Mouse (Mus musculus) erythroblast, embryonic 14.5 days (primary cell): ENCODE measurements at regions not wholly inside any gene's neighbourhood (a gene's known extent, or its start where the extent isn't known, plus 50 kb on each side); places are given as distances from the start of the nearest gene placed in this dataset.
"Not testable (repeated sequence)": the region's sequence is repeated elsewhere in the genome, so short reads cannot be mapped to it uniquely, and the experiment has no call there.

Experiments used
- H3K27me3 ChIP-seq: 2 replicates; pipeline ENCODE4 v1.6.1; 2012; ENCODE audit warnings: inconsistent platforms; ENCODE audit not compliant: control insufficient read depth
- H3K36me3 ChIP-seq: 2 replicates; pipeline ENCODE4 v1.6.1; 2012; ENCODE audit warnings: mild to moderate bottlenecking, inconsistent platforms; ENCODE audit not compliant: control insufficient read depth
- H3K4me1 ChIP-seq: 2 replicates; pipeline ENCODE4 v1.6.1; 2012; ENCODE audit warnings: inconsistent platforms; ENCODE audit not compliant: control insufficient read depth
- H3K4me3 ChIP-seq: replicated peaks from 2 replicates; pipeline ENCODE3; 2012; ENCODE audit warnings: moderate library complexity, mild to moderate bottlenecking, inconsistent platforms
- H3K9me3 ChIP-seq: 2 replicates; pipeline ENCODE4 v1.6.1; 2012; ENCODE audit warnings: low read length, inconsistent platforms, mixed read lengths; ENCODE audit not compliant: control insufficient read depth
- GATA1 ChIP-seq: IDR thresholded peaks from 2 replicates; pipeline ENCODE4 v1.6.1; 2012; ENCODE audit warnings: low read length, inconsistent platforms, mixed read lengths
- TAL1 ChIP-seq: IDR thresholded peaks from 3 replicates; pipeline ENCODE4 v1.6.1; 2012; ENCODE audit warnings: low read length, inconsistent platforms, mixed read lengths

DNA sequence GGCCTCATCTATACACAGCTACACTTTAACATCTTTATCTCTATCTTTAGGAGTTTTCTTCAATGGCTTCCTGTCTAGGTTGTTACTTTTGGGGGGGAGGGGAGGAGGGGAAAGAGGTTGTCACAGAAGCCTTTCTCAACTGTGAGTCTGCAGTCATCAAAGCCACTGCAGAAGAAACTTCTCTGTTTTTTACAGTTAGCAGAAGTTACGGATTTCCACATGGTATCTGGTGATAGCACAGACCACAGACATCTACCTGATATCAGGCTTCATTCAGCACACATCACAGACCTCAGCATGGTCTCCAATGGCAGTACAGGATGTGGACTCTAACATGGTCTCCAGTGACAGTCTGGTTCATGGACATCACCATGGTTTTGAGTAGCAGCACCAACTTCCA, 234.8 kb upstream of the Adarb2 start:
- no peaks in the 10 kb centered on the region for H3K36me3 ChIP-seq
- H3K4me3 ChIP-seq: no peak overlapping the region
- no peaks in the 10 kb centered on the region for H3K4me1 ChIP-seq
- no peaks in the 10 kb centered on the region for H3K27me3 ChIP-seq
- TF ChIP-seq TAL1: no peak
- no peak for TF ChIP-seq GATA1
- H3K9me3 ChIP-seq: peaks cover 2% of the 10 kb centered on the region; the same call in 1 of the 2 replicates

DNA sequence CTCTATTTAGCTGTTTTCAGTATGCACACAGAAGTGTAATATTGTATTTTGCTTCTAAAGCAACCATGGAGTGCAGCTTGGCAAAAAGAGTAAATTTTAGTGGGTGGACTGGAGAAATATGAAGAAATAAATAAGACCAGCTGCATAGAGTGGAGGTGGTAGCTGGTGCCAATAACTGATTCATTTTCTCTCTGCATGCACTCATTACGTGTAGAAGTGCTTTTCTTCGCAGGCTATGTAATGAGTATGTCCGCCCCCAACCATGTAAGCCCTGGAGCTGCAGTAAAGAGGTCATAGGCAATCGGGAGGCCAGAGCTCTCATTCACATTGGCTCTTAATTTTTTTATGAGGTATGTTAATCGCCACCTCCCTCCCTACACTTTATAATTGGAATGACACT, 208.5 kb upstream of the Adarb2 start:
- no peaks in the 10 kb centered on the region for H3K9me3 ChIP-seq
- no peaks in the 10 kb centered on the region for H3K4me1 ChIP-seq
- TF ChIP-seq GATA1 (no peak), TAL1 (no peak)
- no peak overlapping the region for H3K4me3 ChIP-seq
- H3K27me3 ChIP-seq: no peaks in the 10 kb centered on the region
- H3K36me3 ChIP-seq: no peaks in the 10 kb centered on the region

DNA sequence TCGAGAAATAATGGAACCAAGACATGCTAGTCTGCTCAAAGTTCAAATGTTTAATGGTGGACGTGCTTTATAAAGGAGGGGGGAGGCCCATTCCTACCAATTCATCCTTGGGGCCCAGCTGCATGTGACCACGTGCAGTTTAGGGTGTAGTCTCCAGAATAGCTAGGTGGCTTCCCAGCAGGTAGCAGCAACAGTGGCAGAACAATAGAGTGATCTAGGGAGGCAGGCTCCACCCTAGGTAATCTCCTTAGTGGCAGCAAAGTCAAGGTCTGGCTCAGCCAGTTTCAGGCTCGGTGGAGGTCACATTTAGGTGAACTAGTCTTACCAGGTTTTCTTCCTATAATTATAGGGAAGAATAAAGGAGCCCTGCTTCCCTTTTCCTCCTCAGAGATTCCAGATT, 172.6 kb upstream of the Adarb2 start:
- not testable (repeated sequence) for H3K4me1 ChIP-seq, H3K27me3 ChIP-seq, H3K4me3 ChIP-seq, H3K36me3 ChIP-seq
- H3K9me3 ChIP-seq: peaks cover 19% of the 10 kb centered on the region

DNA sequence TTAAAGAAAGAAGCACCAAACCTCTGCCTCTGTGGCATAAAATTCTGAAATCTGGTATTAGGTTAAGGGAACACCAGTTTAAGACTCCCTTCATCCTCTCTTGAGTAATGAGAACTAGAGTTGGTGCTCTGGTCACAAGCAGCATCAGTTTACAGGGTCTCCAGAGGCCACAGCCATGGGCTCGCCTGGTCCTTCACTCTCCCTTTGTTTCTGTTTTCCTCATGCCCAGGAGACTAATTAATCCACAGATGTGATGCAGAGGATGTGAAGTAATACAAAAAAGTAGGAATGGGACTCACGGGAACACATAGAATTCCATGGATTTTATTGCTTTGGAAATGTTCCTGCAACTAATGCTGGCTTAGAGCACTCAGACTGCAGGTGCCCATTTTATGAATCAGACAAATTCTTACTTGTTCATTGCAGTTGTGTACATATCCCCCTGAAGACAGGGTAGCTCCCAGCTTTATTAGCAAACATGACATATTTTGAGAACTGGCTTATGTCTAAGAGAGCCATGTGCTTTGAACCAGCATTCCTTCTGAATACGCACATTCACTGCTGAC, 151.7 kb upstream of the Adarb2 start:
- TF ChIP-seq GATA1 (no peak), TAL1 (no peak)
- H3K4me3 ChIP-seq: no peak overlapping the region
- H3K9me3 ChIP-seq: no peaks in the 10 kb centered on the region
- H3K36me3 ChIP-seq: no peaks in the 10 kb centered on the region
- no peaks in the 10 kb centered on the region for H3K4me1 ChIP-seq
- no peaks in the 10 kb centered on the region for H3K27me3 ChIP-seq

DNA sequence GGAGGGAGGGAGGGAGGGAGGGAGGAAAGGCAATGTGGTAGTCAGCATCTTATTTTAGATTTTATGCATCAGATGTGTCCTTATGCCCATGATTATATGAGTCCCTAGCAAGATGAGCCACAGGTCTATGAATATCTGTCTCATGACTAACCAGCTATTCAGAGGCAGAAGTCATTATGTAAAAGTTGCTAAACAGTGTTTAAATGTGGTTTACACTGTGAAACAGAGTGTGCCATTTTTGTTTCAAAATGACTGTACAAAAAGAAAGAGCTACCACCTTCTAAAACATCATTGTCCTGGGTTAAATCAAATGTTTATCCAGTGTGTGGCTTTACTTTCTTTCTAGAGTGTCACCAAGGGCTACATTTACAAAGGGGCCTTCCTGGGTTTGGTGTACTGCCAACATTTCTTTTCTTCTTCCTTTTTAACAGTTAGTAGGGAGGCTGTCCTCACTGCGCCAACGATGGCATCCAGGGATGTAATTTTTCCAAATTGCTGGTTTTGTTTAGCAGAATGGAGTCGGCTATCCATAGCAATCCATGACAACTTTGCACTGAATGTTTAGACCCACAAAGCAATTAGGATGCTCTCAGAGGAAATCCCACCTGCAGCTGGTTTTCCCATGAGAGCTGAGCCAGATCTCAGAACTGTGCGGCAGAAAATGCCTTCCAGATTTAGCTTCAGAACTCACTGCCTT, 146.4 kb upstream of the Adarb2 start:
- H3K9me3 ChIP-seq: no peaks in the 10 kb centered on the region
- no peaks in the 10 kb centered on the region for H3K27me3 ChIP-seq
- H3K4me3 ChIP-seq: no peak overlapping the region
- H3K4me1 ChIP-seq: no peaks in the 10 kb centered on the region
- H3K36me3 ChIP-seq: no peaks in the 10 kb centered on the region
- no peak for TF ChIP-seq GATA1
- TF ChIP-seq TAL1: no peak

DNA sequence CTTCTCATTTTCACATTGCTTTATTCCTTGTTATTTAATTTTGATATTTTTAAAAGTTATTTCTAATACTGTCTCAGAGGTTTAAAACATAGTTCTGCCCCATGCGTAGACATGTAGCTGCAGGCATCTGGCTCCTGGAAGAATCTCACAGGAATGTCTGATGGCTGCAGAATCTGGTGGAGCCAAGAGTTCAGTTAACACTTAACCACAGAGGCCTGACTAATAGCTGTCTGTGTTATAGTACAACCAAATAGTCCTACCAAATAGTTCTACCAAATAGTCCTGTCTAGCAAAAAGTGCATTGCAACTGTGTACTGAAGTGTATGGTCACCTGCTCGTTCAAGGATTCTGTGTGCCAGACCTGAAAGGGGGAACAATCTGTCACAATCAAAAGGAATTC, 115.5 kb upstream of the Adarb2 start:
- H3K27me3 ChIP-seq: no peaks in the 10 kb centered on the region
- no peak for TF ChIP-seq TAL1
- no peak for TF ChIP-seq GATA1
- H3K4me1 ChIP-seq: no peaks in the 10 kb centered on the region
- no peaks in the 10 kb centered on the region for H3K36me3 ChIP-seq
- no peaks in the 10 kb centered on the region for H3K9me3 ChIP-seq
- no peak overlapping the region for H3K4me3 ChIP-seq

DNA sequence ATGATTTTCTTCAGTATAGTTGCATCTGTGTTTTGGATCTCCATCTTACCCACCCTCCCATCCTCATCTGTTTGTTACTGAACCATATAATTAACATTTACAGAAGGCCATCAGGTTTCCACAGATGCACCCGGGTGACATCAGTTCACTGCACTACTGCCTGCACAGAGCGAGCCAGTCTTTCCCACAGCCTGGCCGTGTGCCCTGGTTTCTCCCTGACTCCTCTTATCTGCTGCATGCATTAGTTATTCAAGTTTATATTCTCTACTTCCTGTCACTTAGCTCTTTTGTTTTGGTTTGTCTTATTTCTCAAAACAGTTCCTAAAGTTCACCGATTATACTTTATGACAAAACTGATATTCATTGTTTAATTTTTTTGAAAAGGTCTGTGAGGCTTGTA, 113.1 kb upstream of the Adarb2 start:
- Histone ChIP-seq H3K9me3 (no peaks in the 10 kb centered on the region), H3K27me3 (no peaks in the 10 kb centered on the region), H3K36me3 (no peaks in the 10 kb centered on the region), H3K4me1 (no peaks in the 10 kb centered on the region), H3K4me3 (no peak overlapping the region)
- no peak for TF ChIP-seq GATA1
- TF ChIP-seq TAL1: no peak

DNA sequence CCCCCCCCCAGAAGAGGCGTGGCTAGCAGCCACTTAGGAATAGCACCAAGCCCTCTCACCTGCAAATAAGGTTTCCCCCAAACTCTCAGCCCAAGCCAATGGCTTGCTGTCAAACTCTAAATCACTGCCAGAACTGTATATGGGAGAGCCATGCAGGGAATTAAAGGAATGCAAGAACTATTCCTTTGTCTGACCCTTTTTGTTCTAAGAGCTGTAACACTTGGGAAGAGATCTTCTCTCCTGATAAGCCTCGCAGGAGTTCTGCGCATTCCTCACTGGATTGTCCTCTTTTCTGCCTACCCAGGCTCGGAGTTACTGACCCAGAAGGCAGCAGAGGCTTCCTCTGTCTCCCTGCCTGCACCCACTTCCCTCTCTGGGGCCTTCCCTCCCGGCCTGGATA, 94.0 kb upstream of the Adarb2 start:
- H3K4me1 ChIP-seq: no peaks in the 10 kb centered on the region
- no peaks in the 10 kb centered on the region for H3K36me3 ChIP-seq
- peaks cover 2% of the 10 kb centered on the region; the same call in 1 of the 2 replicates for H3K9me3 ChIP-seq
- no peaks in the 10 kb centered on the region for H3K27me3 ChIP-seq
- no peak for TF ChIP-seq TAL1
- peak; percentile 47 for TF ChIP-seq GATA1
- no peak overlapping the region for H3K4me3 ChIP-seq

DNA sequence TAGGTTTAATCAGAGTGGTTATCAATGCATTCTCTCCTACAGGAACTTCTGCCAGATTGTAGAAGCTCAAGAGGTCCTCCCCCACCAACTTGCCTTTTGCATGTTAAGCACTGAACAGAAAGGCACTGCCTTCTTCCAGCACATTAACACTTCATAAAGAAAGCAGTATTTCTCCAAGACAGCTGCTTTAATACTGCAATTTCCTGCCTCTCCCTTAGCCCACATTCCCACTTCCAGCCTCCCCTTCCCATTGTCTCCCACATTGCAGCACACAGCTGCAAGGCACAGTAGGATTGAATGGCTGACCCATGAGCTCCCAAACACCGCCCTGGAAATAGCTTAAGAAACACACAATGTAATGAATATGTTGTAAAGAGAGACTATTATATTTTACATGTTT, 89.7 kb upstream of the Adarb2 start:
- Histone ChIP-seq H3K4me1 (no peaks in the 10 kb centered on the region), H3K4me3 (no peak overlapping the region), H3K9me3 (peaks cover 2% of the 10 kb centered on the region; the same call in 1 of the 2 replicates), H3K27me3 (no peaks in the 10 kb centered on the region), H3K36me3 (no peaks in the 10 kb centered on the region)
- no peak for TF ChIP-seq GATA1
- TF ChIP-seq TAL1: no peak

DNA sequence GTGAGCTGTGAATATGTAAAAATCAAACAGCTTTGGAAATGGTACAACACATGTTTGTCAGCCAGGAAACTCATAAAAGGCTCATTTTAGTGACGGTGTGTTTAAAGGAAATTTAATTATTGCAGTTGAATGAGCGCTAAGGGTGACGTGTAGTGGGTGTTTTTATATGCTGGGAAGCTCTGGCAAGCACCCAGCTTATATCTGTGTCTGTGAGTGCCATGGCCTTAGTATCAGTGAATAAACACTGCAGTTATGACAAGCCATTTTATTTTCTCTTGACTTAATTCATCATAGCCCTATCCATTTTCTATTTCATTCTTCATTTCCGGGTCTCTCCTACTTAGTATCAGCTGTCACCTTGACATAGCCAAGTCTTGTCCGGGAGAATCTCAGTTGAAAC, 83.7 kb upstream of the Adarb2 start:
- TF ChIP-seq GATA1 (no peak), TAL1 (no peak)
- Histone ChIP-seq H3K36me3 (no peaks in the 10 kb centered on the region), H3K9me3 (no peaks in the 10 kb centered on the region), H3K4me3 (no peak overlapping the region), H3K27me3 (no peaks in the 10 kb centered on the region), H3K4me1 (no peaks in the 10 kb centered on the region)
